Mouse (Mus musculus): ENCODE results near the gene Arl4a. TPM values are rescaled to one million over a fixed set of nuclear protein-coding genes. Genes with fewer than 3 reads are reported as not detected.

The Arl4a gene
- polyA plus RNA-seq, 1 experiment from 2014 or later: 74.1 TPM

DNA sequence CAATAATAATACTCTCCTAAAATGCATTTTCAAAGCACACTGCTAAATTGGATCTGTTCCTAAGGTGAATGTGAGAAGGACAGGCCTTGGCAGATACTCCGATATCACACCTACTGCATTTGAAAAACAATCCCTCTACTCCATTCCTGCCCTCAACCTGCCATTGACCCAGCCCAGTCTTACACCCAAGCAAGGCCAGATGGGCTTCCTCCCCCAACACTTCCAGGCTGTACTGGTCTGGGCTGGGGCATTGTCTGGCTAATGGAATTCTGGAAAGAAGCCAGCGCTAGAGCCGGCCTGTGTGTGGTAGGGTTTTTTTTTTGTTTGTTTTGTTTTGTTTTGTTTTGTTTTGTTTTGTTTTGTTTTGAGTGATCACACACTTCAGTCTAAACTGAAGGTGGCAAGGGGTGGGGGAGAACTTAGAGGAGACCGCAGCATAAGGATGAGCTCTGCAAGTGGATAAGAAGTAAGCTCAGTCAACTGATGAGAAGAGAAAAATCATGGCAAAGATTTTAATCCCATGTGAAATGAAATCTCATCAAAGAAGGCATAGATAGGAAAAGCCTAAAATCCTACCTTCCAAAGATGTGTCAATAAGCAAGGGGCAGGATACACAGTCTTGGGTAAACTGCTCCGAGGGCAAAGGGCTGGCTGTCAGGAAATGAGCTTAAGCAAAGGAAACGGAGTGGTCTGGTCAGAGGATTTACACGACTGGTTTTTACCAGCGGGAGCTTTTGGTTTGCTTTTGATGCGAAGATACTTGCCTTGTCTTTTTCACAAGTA, 39.6 kb downstream of the Arl4a start:
- no peak overlapping the region for H3K4me2 ChIP-seq (replicated peaks)
- no peak overlapping the region for H3K4me3 ChIP-seq (replicated peaks)
- no peak overlapping the region for H3K27ac ChIP-seq
- H3K4me1 ChIP-seq (replicated peaks): 0 out of 2 replicates have a peak, but pooled peaks cover 5% of the 10 kb centered on the region
- H3K9me3 ChIP-seq: no peaks in the 10 kb centered on the region
- no peaks in the 10 kb centered on the region for H3K27me3 ChIP-seq (replicated peaks)
- 23% methylated on average over 9 of the region's 9 CpGs for WGBS
- H3K36me3 ChIP-seq: no peaks in the 10 kb centered on the region
- peak; percentile 66 for ATAC-seq
- no peak overlapping the region for H3K9ac ChIP-seq

DNA sequence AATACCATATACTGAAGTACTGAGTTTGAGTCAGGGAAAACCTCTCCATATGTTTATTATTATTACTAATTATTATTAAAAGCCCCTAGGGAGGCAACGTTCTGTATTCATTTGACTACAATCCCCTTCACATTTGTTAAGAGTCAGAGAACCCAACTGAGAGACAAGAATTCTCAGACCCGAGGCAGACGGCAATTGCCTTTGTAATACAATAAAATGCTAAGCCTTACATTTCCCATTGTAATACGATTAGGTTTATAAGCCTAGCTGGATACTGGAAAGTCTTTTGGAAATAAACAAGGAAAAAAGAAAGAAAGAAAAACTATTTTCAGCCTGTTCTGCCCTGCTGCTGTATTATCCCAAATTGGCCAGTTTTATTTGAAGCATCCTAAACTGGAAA, 40.2 kb downstream of the Arl4a start:
- Histone ChIP-seq H3K9ac (no peak overlapping the region), H3K4me2 (replicated peaks) (no peak overlapping the region), H3K4me3 (replicated peaks) (no peak overlapping the region), H3K4me1 (replicated peaks) (0 out of 2 replicates have a peak, but pooled peaks cover 5% of the 10 kb centered on the region), H3K9me3 (no peaks in the 10 kb centered on the region), H3K27ac (no peak overlapping the region), H3K27me3 (replicated peaks) (no peaks in the 10 kb centered on the region), H3K36me3 (no peaks in the 10 kb centered on the region)
- no peak for ATAC-seq
- 54% methylated on average over 4 of the region's 4 CpGs for WGBS

DNA sequence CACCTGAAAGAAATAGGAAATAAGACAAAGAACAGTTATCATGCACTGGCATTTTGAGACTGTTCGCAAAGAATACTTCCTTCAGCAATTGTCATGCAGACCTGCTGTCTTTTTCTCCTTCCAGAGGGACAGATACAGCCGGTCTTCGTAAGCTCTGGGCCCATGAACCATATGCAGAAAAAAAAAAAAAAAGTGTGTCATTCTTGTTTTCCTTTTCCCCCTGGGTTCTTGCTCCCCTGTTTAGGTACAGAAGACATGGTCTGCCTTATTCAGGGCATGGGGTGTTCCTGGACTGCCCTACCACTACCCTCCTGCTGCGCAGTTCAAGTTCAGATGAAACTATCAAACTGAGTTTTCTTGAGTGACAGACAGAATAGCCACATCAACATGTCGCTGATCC, 41.8 kb downstream of the Arl4a start:
- ATAC-seq: no peak
- WGBS: 90% methylated on average over 5 of the region's 5 CpGs
- Histone ChIP-seq H3K4me3 (replicated peaks) (no peak overlapping the region), H3K4me2 (replicated peaks) (no peak overlapping the region), H3K27me3 (replicated peaks) (no peaks in the 10 kb centered on the region), H3K9ac (no peak overlapping the region), H3K9me3 (no peaks in the 10 kb centered on the region), H3K4me1 (replicated peaks) (0 out of 2 replicates have a peak, but pooled peaks cover 5% of the 10 kb centered on the region), H3K36me3 (no peaks in the 10 kb centered on the region), H3K27ac (no peak overlapping the region)

DNA sequence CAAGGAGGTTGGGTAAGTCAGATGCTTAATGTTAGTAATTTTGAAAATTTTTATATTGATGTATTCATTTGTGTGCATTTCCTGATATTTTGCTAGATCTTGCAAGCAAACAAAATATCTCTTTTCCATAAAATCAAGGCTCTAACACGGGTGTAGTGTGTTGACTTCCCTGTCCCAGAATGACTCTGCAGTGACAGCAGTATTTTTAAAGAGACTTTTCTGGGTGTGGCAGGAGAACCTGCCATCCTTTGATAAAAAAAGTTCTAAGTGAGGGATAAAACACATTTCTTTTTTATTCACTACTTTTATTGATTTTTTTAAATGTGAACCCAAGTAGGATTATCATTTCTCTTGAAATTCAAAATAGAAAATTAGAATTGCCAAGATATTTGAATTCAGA, 42.2 kb downstream of the Arl4a start:
- H3K9ac ChIP-seq: no peak overlapping the region
- no peak overlapping the region for H3K4me2 ChIP-seq (replicated peaks)
- no peaks in the 10 kb centered on the region for H3K9me3 ChIP-seq
- H3K36me3 ChIP-seq: no peaks in the 10 kb centered on the region
- 0 out of 2 replicates have a peak, but pooled peaks cover 5% of the 10 kb centered on the region for H3K4me1 ChIP-seq (replicated peaks)
- H3K27ac ChIP-seq: no peak overlapping the region
- H3K27me3 ChIP-seq (replicated peaks): no peaks in the 10 kb centered on the region
- no peak overlapping the region for H3K4me3 ChIP-seq (replicated peaks)
- no peak for ATAC-seq
- 63% methylated on average over 1 of the region's 1 CpGs for WGBS

DNA sequence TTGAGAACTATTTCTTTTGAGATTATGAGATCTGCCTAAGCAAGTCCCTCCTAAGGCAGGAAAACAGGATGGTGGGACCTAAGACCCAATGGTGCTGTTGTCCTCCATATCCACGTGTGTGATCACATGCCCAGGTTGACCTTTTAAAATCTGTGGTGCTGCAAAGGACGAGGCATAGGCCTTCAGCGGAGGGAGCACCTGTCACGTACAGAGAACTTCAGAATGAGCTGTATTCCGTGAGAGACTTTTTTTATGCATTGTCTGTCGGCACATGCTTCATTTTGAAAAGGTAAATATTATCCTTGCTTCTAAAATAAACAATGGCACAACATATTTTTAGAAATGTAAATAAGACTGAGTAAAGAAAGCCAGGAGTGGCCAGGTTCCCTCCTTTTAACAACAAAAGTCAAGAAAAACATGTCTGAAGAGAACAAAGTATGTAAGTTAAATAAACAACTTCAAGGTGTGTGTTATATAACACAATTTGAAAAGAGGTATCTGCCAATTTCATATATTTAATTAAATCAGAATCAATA, 45.0 kb downstream of the Arl4a start:
- Histone ChIP-seq H3K27me3 (replicated peaks) (no peaks in the 10 kb centered on the region), H3K9ac (no peak overlapping the region), H3K4me3 (replicated peaks) (no peak overlapping the region), H3K27ac (no peak overlapping the region), H3K4me1 (replicated peaks) (no peaks in the 10 kb centered on the region), H3K4me2 (replicated peaks) (no peak overlapping the region), H3K9me3 (no peaks in the 10 kb centered on the region), H3K36me3 (no peaks in the 10 kb centered on the region)
- 0 out of 2 replicates have a peak, but pooled peaks have one; percentile 39 for ATAC-seq
- 55% methylated on average over 6 of the region's 6 CpGs for WGBS

DNA sequence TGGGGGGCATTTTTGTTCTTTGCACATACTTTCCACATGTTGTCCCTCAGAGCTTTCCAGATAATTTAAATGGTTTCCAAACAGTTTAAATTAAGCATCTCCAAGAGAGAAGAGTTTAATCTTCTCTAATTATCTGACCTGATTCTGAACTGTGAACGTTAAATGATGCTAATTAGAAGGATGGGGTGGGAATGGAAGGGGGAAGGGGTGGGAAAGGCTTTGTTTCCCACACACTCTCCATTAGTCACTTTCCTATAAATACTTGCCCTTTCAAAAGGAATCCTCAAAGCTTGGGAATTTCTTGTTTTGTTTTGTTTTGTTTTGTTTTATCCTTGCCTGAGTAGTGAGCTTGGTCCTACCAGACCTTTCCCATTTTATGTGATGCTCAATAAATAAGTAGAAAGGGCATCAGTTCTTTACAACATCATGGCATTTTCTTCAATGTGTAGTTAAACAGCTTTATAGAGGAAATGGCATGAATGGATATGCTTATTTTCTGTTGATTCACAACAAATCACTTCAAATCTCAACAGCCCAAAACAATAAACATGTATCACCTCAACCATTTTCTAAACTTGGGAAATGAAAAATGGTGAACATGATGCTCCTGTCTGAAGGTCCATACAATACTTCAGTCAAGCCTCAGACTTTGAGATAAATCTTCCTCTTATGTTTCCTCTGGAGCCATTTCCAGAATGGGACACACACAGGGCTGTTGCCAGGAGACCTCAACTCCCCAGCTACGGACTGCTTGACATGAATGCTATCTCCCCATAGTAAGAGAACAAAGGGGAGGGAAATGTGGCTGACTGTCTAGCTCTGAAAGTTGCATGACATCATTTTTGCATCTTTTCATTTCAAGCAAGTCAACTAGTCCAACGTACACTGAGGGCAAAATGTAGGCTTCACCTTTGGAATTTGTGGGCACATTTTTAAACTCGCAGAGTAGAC, 46.7 kb downstream of the Arl4a start:
- H3K9me3 ChIP-seq: no peaks in the 10 kb centered on the region
- H3K27ac ChIP-seq: no peak overlapping the region
- no peak overlapping the region for H3K9ac ChIP-seq
- no peaks in the 10 kb centered on the region for H3K36me3 ChIP-seq
- H3K4me2 ChIP-seq (replicated peaks): no peak overlapping the region
- no peak overlapping the region for H3K4me3 ChIP-seq (replicated peaks)
- H3K27me3 ChIP-seq (replicated peaks): no peaks in the 10 kb centered on the region
- WGBS: 66% methylated on average over 4 of the region's 4 CpGs
- no peak for ATAC-seq
- H3K4me1 ChIP-seq (replicated peaks): no peaks in the 10 kb centered on the region

DNA sequence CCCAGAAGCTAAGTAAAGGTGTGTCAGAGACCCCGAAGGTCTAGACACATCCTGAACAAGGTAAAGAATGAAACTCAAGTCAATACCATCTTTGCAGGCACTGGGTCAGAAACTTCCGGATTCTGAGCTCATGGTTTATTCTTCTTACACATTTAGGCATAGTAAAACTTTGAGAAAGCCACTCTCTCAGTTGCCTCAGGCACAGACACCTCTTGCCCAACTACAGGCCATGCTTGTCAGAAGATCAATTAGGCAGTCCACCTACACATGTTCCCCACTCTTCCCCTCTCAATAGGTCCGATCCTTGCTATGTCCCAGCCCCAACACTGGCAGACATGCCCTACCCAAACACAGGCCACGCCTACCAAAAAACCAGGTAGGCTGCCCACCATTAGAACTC, 48.7 kb downstream of the Arl4a start:
- Histone ChIP-seq H3K36me3 (no peaks in the 10 kb centered on the region), H3K9ac (no peak overlapping the region), H3K27ac (no peak overlapping the region), H3K4me3 (replicated peaks) (no peak overlapping the region), H3K4me1 (replicated peaks) (no peaks in the 10 kb centered on the region), H3K4me2 (replicated peaks) (no peak overlapping the region), H3K9me3 (no peaks in the 10 kb centered on the region), H3K27me3 (replicated peaks) (no peaks in the 10 kb centered on the region)
- WGBS: 91% methylated on average over 4 of the region's 4 CpGs
- ATAC-seq: no peak

DNA sequence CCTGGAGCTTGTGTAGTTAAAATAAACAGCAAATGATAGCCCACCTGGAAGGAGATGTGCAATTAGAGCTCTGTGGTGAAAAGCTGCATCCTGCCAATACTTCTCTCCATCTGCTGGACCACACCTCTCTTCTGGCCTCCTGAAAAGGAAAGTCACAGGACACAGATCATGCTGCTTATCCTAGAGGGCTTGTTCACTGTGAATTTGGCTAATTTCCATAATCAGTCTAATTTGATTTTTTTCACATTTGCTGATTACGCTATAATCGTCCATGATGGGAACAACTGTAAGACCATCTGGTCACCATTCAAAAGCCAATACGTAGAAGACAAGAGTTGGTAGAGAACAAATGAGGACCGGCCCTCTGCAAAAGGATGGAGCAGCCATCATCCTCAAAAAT, 50.6 kb downstream of the Arl4a start:
- H3K27ac ChIP-seq: no peak overlapping the region
- WGBS: 86% methylated on average over 4 of the region's 4 CpGs

DNA sequence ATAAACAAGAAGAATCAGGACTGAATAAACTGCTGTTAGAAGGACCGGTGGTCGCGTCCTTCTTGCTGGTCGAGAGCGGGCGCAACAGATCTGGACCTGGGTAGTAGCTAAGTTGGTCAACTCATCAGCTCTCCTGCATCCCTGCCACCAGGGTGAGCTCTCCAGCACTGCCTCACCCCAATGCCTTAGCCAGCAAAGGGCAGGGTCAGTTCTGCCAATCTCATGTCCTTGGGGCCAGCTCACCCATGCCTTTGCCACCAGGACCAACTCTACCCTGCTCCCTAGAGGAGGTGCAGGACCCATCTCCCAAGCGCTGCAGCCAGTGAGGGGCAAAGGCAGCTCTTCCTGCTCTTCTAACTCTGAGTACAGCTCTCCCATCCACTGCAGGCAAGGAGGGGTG, 52.2 kb downstream of the Arl4a start:
- no peak for ATAC-seq
- 98% methylated on average over 7 of the region's 7 CpGs for WGBS

More for the DNA sequence above, 50.6 kb downstream of the Arl4a start:
- Histone ChIP-seq H3K4me3 (replicated peaks) (no peak overlapping the region), H3K36me3 (no peaks in the 10 kb centered on the region), H3K4me2 (replicated peaks) (no peak overlapping the region), H3K9me3 (no peaks in the 10 kb centered on the region), H3K9ac (no peak overlapping the region), H3K27me3 (replicated peaks) (no peaks in the 10 kb centered on the region), H3K4me1 (replicated peaks) (no peaks in the 10 kb centered on the region)
- no peak for ATAC-seq

DNA sequence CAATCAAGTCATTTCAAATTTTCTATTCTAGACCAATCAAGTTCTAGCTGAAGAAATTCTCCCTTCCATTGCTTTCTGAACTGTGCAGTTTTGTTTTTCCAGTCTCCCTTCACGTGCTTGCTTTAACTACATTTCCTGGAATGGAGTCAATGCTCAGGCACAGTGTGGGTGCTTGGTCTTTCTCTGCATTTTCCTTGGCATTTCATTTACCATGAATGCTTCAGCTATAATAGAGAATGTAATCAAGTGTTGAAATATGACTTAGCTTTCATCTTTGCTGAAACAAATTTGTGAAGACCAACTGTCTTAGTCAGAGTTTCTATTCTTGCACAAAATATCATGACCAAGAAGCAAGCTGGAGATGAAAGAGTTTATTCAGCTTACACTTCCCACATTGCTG, 58.0 kb downstream of the Arl4a start:
- Histone ChIP-seq H3K36me3 (no peaks in the 10 kb centered on the region), H3K9ac (no peak overlapping the region), H3K27ac (no peak overlapping the region), H3K4me1 (replicated peaks) (0 out of 2 replicates have a peak, but pooled peaks cover 1% of the 10 kb centered on the region), H3K9me3 (no peaks in the 10 kb centered on the region), H3K27me3 (replicated peaks) (no peaks in the 10 kb centered on the region), H3K4me2 (replicated peaks) (no peak overlapping the region), H3K4me3 (replicated peaks) (no peak overlapping the region)
- WGBS: 82% methylated on average over 1 of the region's 1 CpGs
- no peak for ATAC-seq

More for the DNA sequence above, 52.2 kb downstream of the Arl4a start:
- Histone ChIP-seq H3K27ac (no peak overlapping the region), H3K4me3 (replicated peaks) (no peak overlapping the region), H3K36me3 (no peaks in the 10 kb centered on the region), H3K27me3 (replicated peaks) (no peaks in the 10 kb centered on the region), H3K4me1 (replicated peaks) (no peaks in the 10 kb centered on the region), H3K9me3 (no peaks in the 10 kb centered on the region), H3K9ac (no peak overlapping the region), H3K4me2 (replicated peaks) (no peak overlapping the region)

DNA sequence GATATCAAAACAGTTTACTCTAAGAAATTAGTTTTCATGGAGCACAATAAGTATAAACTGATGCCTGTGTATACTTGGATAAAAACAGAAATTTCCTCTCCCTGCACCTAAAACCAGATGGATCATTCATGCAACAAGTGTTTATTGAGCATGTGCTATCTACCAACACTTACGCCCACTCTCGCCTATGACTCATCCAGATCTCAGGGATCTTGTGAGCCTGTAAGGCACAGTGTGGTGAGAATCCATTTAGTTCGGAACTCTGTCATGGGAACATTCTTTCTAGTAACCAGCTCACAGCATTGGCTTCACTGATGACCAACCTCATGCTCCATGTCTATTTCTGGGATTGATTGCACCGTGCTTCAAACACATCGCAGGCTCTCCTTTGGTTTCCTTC, 58.8 kb downstream of the Arl4a start:
- ATAC-seq: no peak
- Histone ChIP-seq H3K27ac (no peak overlapping the region), H3K9ac (no peak overlapping the region), H3K4me1 (replicated peaks) (0 out of 2 replicates have a peak, but pooled peaks cover 5% of the 10 kb centered on the region), H3K36me3 (no peaks in the 10 kb centered on the region), H3K4me2 (replicated peaks) (no peak overlapping the region), H3K9me3 (no peaks in the 10 kb centered on the region), H3K4me3 (replicated peaks) (no peak overlapping the region), H3K27me3 (replicated peaks) (no peaks in the 10 kb centered on the region)
- WGBS: 90% methylated on average over 5 of the region's 5 CpGs

DNA sequence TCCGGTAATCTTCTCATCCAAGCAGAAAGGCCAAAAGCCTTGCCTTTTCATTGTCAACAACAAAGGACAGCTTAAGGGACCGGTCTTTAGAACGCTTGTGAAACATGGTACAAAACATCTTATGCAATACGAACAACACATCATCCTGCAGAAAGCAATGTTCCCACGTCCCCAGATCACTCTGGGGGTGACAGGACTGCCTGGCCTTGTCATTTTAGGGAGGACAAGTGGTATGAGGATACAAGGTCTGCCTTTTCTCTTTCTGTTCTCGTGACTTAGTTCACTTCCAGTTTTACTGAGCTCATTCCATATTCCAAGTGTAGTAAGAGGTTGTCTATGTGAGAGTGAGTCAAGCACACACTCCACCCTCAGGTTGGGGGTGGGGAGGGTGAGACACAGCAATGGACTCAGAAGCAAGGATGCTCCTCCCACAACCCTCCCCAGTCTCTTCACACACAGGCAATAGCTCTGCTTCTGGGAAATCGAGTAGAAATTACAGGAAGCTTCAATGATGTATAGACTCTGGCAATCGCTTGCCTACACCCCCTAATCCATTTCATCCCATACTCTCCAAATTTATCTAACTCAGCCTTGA, 59.7 kb downstream of the Arl4a start:
- Histone ChIP-seq H3K27me3 (replicated peaks) (no peaks in the 10 kb centered on the region), H3K9ac (no peak overlapping the region), H3K36me3 (no peaks in the 10 kb centered on the region), H3K27ac (no peak overlapping the region), H3K4me3 (replicated peaks) (no peak overlapping the region), H3K4me2 (replicated peaks) (no peak overlapping the region), H3K4me1 (replicated peaks) (0 out of 2 replicates have a peak, but pooled peaks cover 5% of the 10 kb centered on the region), H3K9me3 (no peaks in the 10 kb centered on the region)
- 81% methylated on average over 8 of the region's 8 CpGs for WGBS
- ATAC-seq: no peak

Measured in intestine, embryonic 15.5 days (tissue).